Mouse (Mus musculus): ENCODE measurements around the gene Cort. TPM values are rescaled to one million over a fixed set of nuclear protein-coding genes. Genes with fewer than 3 reads are reported as not detected.
"Not testable (repeated sequence)": the region's sequence is repeated elsewhere in the genome, so short reads cannot be mapped to it uniquely, and the experiment has no call there.

Cort gene
- total RNA-seq, 2 experiments from 2014 or later = 9.8 to 13.8 TPM

DNA sequence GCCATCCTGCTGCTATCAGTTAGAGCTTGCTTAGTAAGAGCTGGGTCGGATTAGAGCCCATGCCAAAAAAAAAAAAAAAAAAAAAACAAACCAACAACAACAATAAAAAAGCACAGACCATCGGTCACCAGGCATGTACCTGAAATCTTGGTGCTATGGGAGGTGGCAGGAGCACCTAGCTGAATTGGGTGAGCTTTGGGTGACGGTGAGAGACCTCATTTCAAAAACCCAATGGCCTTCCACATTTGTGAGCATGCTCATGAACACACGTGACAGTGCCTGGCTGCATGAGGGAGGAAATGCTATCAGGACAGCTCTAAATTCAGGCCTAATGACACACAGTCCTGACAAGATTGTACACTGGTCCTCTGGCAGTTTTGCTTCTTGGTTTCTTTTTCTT, 21.5 kb upstream of the Cort start:
- DNase-seq (ENCODE audit: low spot score in 2 of 2) = no peak

DNA sequence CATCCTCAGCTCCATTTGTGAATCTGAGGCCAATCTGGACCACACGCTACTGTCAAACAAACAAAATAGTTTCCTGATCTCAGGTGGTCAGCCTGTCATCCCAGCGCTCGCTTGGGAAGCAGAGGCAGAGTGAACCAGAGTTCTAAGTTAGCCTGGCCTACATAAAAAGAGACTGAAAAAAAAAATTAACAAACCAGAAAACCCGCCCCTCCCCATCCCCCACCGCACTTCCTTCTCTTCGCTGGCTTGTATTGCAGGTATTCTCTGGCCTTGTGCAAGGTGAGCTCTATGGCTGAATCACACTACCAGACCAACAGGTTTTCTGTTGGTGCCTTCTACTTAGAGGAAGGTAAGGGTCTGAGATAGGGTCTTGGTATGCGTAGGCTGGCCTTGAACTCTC, 21.0 kb upstream of the Cort start:
- no peak for DNase-seq (ENCODE audit: low spot score in 2 of 2)

DNA sequence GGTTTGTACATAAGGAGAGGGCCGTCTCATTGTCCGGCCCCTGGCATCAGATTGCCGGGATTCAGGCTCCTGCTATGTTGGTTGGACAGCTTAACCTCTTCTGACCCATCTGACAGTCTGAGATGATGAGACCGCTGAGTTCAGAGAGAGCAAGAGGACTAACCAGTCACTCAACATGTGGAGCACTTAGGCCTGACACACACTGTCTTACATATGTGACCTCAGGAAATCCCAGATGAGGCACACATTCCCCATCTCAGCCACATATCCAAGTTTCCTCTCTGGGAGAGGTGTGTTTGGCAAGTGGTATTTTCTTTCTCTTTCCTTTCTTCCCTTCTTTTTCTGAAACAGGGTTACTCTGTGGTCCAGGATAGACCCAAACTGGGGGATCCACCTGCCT, 18.6 kb upstream of the Cort start:
- no peak for DNase-seq (ENCODE audit: low spot score in 2 of 2)

DNA sequence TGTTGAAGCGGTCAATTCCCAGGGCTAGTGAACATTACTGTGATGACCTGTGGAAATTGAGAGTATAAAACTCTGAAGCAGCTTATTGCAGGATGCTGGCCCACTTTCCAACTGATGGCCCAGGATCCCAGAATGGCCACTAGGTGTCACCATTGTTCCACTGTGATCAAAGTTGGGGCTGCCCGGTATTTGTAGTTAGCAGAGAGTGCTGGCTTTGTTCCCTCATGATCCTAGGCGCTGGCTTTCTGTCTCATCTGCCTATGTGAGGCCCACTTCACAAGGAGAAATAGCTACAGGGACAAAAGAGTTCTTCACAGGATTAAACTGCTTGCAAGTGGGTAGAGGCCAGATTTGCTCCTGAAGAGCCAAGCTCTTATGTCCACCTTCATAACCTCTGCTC, 17.9 kb upstream of the Cort start:
- peak; percentile 77 to 91 for DNase-seq (ENCODE audit: low spot score in 2 of 2)

DNA sequence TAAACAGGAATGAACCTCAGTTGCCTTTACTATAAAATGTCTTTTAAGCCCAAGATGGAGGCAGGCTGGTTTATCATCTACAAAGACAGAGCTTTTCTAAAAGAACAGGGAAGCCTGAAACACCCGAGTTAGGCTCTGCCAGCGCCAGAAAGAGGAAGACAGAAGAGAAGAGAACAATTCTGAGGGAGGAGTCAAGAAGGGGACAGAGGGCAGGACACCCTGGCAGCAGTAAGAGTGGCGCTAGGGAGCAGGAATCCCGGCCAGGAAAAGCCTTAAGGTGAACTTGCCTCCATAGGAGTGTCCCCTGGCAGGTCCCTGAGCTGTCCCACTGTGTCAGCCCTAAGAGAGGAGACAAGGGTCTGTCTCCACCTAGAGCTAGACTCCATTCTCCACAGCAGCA, 17.0 kb upstream of the Cort start:
- no peak for DNase-seq (ENCODE audit: low spot score in 2 of 2)

DNA sequence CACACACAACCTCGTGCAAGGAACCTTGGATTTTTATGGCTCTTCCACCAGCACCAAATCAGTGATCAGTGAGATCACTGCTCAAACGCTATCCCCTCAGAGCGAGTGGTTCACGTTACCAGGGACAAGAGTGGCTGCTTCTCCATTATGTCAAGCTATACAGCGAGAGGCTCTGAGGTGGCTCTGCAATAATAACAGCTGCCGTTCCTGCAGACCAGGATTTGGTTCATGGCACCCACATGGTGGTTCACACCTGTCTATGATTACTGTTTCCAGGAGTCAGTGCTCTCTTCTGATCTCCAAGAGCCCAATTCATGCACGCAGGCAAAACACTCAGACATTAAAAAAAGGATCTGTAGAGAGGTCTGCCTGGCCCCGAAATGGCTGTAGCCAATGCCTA, 12.0 kb upstream of the Cort start:
- no peak for DNase-seq (ENCODE audit: low spot score in 2 of 2)

DNA sequence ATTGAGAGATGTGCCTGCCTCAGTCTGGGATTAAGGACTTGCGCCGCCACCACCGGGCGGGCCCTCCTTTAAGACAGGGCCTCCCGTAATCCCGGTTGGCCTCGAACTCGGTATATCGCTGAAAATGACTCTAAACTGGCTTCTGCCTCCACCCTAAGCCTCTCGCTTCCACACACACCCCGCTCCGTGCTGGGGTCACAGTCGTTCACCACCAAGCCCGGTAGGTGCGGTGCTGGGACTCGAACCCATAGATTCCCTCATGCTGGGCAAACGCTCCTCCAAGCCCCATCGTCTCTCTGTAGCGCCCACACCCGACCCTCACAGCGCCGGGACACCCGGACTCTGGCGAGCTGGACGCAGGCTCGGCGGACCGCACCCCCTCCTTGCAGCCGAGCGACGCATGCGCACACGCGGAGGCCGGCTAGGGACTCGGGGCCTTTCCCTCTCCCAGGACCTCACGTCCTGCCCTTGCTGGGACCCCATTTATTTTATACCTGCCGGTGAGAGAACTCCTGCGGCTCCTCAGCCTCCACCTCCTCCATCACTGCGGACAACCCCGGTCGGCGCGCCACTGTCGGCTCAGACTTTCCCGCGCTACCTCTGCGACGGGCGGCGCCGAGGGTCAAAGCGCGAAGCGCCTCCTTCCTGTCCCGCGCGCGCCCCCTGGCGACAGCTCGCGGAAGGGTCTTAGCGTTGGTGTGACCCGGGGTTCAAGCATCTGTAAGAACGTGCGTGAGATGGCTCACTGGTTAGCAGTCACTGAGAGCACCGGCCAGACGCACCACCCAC, 10.6 kb upstream of the Cort start, which contains the start of gene Cenps:
Cenps (minus strand) TSS at position 648 of the 789 bp plus-strand sequence.
- DNase-seq (ENCODE audit: low spot score in 2 of 2) = peak; percentile 81 to 92

DNA sequence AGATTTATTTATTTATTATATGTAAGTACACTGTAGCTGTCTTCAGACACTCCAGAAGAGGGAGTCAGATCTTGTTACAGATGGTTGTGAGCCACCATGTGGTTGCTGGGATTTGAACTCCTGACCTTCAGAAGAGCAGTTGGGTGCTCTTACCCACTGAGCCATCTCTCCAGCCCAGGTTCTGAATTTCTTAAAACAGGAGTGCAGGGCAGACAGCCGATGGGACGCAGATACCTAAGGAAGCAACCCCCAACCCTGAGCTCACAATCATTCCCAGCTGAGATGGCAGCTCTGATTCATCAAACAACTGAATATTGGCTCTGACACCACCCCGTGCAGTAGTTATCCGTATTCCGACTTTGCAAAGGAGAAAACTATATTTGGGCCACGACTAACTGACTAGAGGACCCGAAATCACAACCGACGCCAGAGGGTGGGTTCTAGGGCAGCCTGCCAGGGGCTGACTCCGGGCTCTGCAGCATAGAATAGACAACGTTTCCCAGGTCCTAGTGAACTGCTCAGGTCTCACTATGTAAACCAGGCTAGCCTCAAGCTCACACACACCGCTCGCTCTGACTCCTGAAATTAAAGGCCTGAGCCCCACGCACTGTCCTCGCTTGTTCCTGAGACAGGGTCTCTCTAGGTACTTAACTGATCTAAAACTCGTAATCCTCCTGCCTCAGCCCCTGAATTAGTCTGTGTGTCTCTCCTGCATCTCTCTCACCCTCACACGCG, 9.7 kb upstream of the Cort start:
- DNase-seq (ENCODE audit: low spot score in 2 of 2) = no peak

DNA sequence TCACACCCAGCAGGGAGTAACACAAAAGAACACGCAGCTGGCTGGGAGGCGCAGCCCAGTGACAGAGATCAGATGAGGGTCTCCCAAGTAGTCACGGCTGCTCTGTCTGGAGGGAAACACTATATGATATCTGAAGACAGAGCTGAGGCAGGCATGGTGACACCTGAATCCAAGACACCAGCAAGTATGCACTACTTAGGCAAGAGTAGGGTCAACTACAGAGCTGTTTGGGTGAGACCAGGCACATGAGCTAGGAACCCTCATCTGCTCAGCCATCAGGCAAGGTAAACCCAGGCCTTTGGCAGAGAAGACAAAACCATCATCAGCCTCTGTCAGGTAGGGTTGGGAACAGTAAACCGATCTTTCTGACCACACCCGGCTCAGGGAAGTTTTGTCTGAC, 6.8 kb upstream of the Cort start:
- DNase-seq (ENCODE audit: low spot score in 2 of 2) = no peak

DNA sequence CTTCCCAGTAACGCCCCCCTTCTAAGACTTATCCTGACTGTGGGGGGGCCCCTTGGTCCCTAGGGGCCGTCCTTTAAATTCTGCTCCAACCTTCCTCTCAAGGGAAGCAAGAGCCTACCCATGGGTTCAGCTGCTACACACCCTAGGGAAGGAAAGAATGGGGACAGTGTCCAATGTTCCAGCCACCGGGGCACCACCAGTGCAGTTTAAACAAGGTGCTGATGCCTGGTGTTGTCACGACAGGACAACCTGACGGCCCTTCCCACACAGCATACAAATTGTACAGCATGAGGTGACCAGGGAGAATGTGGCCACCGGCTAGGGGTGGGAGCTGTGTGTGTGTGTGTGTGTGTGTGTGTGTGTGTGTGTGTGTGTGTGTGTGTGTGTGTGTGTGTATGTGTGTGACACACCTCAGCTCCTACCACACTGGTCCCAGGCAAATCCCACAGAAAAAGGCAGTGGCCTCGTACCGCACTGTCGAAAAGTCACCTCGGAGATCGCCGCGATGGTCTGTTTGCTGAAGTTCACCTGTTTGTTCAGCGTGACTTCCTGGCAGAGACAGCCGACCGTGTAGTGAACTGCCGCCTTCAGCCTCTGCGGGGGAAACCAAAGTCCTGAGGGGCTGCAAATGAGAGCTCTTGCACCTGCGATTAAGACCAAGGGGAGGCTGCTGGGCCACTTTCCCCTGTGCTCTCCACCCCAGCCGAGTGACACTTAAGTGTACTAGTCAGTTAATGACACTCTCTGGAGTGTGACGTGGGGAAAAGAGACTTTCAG, 5.4 kb upstream of the Cort start:
- no peak for DNase-seq (ENCODE audit: low spot score in 2 of 2)

DNA sequence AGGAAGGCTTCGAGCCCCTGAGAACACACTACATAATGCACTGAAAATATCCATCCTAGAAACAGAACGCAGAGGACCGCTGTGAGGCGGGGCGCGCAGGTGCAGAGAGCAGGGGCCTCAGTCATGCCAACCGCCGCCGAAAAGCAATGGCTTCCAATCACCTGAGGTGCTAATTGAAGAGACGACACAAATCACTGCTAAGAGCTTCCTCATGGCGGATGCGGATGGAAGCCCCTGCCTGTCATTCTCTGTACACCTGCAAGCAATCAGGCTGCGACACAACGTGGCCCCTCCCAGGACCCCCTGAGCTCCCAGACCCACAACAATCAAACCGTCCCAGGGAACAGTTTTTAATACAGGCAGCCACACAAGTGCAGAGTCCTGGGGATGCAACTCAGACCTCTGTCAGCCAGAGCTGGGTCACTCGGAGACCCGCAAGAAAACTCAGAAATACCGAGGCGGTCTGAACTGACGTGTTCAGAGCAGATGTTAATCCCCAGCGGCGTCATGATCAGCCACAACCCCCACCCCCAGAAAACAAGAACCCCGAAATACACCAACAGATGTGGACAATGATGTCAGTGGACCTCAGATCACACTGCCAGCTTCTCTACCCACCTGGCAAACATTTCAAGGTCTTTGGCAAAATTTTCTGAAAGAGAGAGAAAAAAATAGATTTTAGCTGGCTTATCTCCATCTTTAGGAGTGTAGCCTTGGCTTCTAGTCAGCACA, 4.6 kb upstream of the Cort start:
- no peak for DNase-seq (ENCODE audit: low spot score in 2 of 2)

DNA sequence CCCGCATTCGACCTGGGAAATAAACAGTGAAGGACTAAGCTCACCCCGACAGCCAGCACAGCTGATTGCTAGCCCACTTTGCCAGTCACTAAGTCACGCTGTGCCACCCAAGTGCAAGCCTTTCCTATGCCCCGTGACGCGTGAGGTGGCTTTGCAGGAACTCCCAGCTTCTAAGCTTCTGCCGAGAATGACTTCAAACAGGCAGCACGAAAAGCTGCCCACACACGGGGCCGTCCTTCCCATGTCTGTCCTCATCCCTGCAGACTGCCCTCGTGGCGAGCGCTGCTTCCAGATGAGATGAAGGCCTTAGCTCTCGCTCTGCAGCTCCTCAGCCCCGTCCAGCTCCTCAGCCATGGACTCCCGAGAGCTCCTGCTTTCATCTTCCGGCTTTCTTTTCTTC, 1.9 kb upstream of the Cort start:
- no peak for DNase-seq (ENCODE audit: low spot score in 2 of 2)

DNA sequence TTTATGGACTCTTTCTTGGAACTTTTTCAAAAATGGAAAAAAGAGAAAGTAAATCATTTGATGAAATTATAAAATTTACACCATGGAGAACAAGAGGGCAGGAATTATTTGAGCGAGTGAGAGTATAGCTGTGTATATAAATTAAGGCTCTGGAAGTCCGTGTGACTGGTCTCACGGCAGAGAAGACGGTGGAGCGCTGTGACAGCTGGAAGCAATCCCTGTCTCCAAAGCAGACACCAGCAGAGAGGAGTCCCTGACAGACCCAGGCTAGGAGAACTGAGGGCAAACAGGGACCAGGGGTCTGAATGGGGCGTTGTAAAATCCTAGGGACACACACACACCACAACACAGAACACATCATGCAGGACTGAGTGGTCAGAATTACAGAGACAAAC, 451 bp downstream of the Cort start:
- no peak for DNase-seq (ENCODE audit: low spot score in 2 of 2)

DNA sequence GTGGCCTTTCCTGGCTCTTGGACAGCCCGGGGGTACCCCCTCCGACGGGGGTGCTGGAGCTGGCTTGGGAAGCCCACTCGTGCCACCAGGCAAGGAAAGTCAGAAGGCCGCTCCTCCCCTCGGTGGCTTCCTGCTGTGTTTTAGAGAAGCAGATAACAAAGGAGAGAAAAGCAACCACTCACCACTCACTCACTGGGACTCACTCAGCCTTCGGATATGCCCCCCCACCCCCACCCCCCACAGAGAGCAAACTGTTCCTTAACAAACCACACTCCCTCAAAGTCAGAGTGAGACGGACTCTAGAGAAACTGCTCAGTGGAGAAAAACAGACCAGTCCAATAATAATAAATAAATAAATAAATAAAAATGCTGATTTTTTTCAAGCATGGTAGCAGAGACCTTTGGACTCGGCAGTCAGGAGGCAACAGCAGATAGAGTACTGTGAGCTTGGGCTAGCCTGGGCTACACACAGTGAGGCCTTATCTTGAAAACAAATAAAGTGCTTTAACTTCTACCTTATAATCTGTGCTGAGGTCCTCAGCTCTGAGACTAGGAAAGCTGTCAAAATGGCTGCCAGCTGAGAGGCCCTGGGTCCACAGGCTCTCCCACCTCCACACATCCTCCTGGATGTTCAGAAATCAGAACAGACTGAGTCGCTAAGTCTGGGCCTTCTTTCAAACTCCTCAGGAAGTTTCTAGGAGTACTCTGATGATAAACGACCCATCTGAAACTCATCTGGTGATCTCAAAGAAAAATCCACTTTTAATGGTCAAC, 1.0 kb downstream of the Cort start:
- DNase-seq (ENCODE audit: low spot score in 2 of 2) = no peak

DNA sequence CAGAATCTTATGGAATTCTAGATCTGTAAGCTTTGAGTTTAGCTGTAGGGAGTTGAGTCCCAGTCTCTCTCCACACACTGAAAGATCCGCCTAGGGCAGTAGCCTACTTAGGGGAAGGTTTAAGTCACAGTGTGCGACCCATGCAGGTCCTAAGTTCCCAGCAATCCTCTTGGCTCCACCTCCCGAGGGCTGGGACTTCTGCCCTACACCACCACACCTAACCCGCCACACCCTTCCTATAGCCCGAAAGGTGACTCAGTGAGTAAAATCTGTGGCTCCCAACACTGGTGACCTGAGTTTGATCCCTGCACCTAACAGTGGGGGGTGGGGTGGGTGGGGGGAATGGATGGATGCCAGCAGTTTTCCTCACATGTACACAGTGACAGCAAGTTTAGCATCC, 3.1 kb downstream of the Cort start:
- no peak for DNase-seq (ENCODE audit: low spot score in 2 of 2)

DNA sequence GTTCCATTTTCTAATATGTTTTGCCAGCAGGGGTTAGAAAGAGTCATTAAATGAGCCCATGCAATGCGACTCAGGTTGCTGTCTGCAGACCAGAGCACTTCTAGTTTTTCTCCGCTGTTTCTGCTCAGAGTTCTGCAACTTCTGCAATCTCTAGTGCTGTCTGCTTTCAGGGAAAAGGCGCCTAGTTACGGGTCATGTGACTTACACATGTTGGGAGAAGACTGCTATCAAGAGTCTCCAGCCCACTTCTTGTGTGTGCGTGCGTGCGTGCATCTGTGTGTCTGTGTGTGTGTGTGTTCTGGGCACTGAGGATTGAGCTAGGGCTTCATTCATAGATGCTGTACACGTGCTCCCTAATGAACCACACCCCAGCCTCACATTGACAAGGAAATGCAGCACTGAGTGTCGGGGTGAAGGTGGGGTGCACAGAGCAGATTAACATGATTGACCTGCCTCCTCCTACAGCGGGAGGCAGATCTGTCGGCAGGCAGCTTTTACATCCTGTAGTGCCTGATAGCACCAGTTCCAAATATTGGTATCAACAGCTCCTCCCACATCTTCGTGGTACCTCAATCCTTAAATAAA, 6.5 kb downstream of the Cort start:
- not testable (repeated sequence) for DNase-seq (ENCODE audit: low spot score in 2 of 2)

DNA sequence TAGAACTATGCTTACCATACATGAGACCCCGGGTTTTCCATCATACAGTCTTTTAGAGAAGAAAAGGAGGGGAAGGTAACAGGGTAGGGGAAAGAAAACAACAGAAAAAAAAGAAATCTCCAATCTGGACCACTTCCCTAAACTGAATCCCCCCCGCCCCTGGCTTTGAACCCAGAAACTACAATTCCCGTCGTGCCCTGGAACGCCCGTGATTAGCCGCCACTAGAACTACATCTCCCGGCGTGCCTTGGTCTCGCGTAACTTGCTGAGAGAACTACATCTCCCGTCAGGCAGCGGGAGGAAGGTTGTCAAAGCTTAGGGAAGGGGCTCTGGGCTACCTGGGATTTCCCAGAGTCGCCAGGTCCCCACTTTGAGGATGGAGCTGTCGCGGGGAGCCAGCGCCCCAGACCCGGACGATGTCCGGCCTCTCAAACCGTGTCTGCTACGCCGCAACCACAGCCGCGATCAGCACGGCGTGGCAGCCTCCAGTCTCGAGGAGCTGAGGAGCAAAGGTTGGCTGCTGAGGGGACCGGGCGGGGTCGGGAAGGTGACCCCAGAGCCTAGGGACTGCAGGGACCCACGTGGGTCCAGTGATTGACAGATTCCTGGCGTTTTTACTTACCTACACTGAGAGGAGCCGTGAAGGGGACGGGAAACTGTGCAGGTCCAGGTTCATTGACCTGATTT, 22.5 kb downstream of the Cort start, which contains the start of gene Dffa:
Dffa (plus strand) TSS at position 272 of the 687 bp plus-strand sequence.
- DNase-seq (ENCODE audit: low spot score in 2 of 2) = peak; percentile 88 to 96

DNA sequence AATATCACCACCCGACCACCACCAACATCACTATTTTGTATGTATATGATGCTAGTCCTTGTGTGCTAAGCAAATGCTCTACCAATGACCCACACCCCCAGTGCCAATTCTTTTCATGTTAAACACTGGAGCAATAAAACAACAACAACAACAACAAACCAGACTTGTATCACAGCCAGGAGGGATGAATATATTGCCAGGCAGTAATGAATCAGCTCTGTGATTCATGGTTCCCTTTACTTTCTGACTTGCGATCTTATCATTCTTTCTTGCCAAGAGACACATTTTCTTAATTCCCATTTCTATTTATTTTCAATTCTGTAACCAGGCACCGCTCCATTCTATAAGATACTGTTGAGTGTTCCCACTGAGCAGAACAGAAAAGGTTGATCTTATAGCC, 25.1 kb downstream of the Cort start:
- no peak for DNase-seq (ENCODE audit: low spot score in 2 of 2)

DNA sequence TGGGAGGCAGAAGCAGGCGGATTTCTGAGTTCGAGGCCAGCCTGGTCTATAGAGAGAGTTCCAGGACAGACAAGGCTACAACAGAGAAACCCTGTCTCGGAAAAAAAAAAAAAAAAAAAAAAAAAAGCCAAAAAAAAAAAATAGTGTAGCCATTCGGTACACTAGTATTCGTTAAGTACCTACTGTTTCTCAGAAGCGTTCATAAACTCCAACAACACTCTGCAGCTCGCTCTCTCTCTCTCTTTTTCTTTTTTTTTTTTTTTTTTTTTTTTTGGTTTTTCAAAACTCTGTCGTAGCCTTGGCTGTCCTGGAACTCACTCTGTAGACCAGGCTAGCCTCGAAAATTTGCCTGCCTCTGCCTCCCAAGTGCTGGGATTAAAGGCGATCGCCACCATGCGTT, 26.1 kb downstream of the Cort start:
- not testable (repeated sequence) for DNase-seq (ENCODE audit: low spot score in 2 of 2)
